Mouse (Mus musculus) thymus, postnatal 4 days (tissue): ENCODE measurements around the gene Ak9.

Source experiments
- DNase-seq: peaks from one replicate; pipeline ENCODE4 v3.0.0; 2021

The Ak9 gene

GRCm38 (mm10) chr10:41459990-41460389 is 156.2 kb downstream of the Ak9 start:
- DNase-seq = no peak

GRCm38 (mm10) chr10:41460501-41460900 is 156.7 kb downstream of the Ak9 start:
- DNase-seq = no peak

- no peak for DNase-seq
These were observed 157.4 kb downstream of the Ak9 start for GRCm38 (mm10) chr10:41461057-41461722.

- no peak for DNase-seq
These were observed 160.7 kb downstream of the Ak9 start for GRCm38 (mm10) chr10:41464401-41464955.

- no peak for DNase-seq
These were observed 163.5 kb downstream of the Ak9 start for GRCm38 (mm10) chr10:41467325-41467724.

- no peak for DNase-seq
These were observed 166.9 kb downstream of the Ak9 start for GRCm38 (mm10) chr10:41470693-41471092.

- DNase-seq = no peak
These were observed 168.8 kb downstream of the Ak9 start for GRCm38 (mm10) chr10:41472534-41472933.

- no peak for DNase-seq
These were observed 169.2 kb downstream of the Ak9 start for GRCm38 (mm10) chr10:41472962-41473481.

GRCm38 (mm10) chr10:41473782-41474468 is 170.1 kb downstream of the Ak9 start:
- no peak for DNase-seq

GRCm38 (mm10) chr10:41474981-41475391 is 171.2 kb downstream of the Ak9 start:
- no peak for DNase-seq

GRCm38 (mm10) chr10:41476171-41477017 is 172.6 kb downstream of the Ak9 start, which contains the start of gene Mical1:
TSS of gene Mical1 (plus strand) at chr10:41476314.
- peak; percentile 84 for DNase-seq

- DNase-seq = peak; percentile 71
These were observed 173.2 kb downstream of the Ak9 start for GRCm38 (mm10) chr10:41477018-41477277.

- peak; percentile 77 for DNase-seq
These were observed 173.8 kb downstream of the Ak9 start for GRCm38 (mm10) chr10:41477278-41478181.

GRCm38 (mm10) chr10:41479961-41480360 is 176.2 kb downstream of the Ak9 start:
- no peak for DNase-seq

- DNase-seq = no peak
These were observed 177.4 kb downstream of the Ak9 start for GRCm38 (mm10) chr10:41480938-41481880.

- DNase-seq = no peak
These were observed 178.7 kb downstream of the Ak9 start for GRCm38 (mm10) chr10:41482446-41482845.
